Mouse (Mus musculus) stomach, embryonic 14.5 days (tissue): ENCODE data around the gene Mn1. TPM values are rescaled to one million over a fixed set of nuclear protein-coding genes. Genes with fewer than 3 reads are reported as not detected.

ENCODE experiments used
- ATAC-seq: fragments of 200-750 bp; cut with Nextera tagmentation; 2 replicates; pipeline ENCODE4 v1.8.0; 2017; ENCODE audit warnings: low read depth, moderate TSS enrichment; ENCODE audit not compliant: insufficient number of reproducible peaks, insufficient read depth, low FRiP score
- H3K27ac ChIP-seq: fragments of 300-500 bp; sonication (generic); 2 replicates; pipeline ENCODE4 v1.5.1; 2014; ENCODE audit warnings: mild to moderate bottlenecking, low read length, moderate library complexity, mixed read lengths
- H3K27me3 ChIP-seq: fragments of 300-500 bp; sonication (generic); 2 replicates; pipeline ENCODE4 v1.6.1; 2014; ENCODE audit warnings: low read length, control low read depth, mixed read lengths; ENCODE audit not compliant: control insufficient read depth, insufficient read depth
- H3K36me3 ChIP-seq: fragments of 300-500 bp; sonication (generic); 2 replicates; pipeline ENCODE4 v1.6.1; 2014; ENCODE audit warnings: mild to moderate bottlenecking, control low read depth, low read length, moderate library complexity, mixed read lengths; ENCODE audit not compliant: control insufficient read depth, insufficient read depth
- H3K4me1 ChIP-seq: fragments of 300-500 bp; sonication (generic); 2 replicates; pipeline ENCODE4 v1.6.1; 2014; ENCODE audit warnings: low read length, control low read depth, mixed read lengths; ENCODE audit not compliant: control insufficient read depth, insufficient read depth
- H3K4me2 ChIP-seq: fragments of 300-500 bp; sonication (generic); replicated peaks from 2 replicates; pipeline ENCODE4 v1.6.1; 2014; ENCODE audit warnings: low read depth, low read length, control low read depth
- H3K4me3 ChIP-seq: fragments of 300-500 bp; sonication (generic); 2 replicates; pipeline ENCODE4 v1.5.1; 2014; ENCODE audit warnings: low read depth, low read length, control low read depth
- H3K9ac ChIP-seq: fragments of 300-500 bp; sonication (generic); replicated peaks from 2 replicates; pipeline ENCODE4 v1.6.1; 2014; ENCODE audit warnings: low read depth, mild to moderate bottlenecking, control low read depth, low read length, moderate library complexity, mixed read lengths
- H3K9me3 ChIP-seq: fragments of 300-500 bp; sonication (generic); 2 replicates; pipeline ENCODE4 v1.6.1; 2016; ENCODE audit warnings: low read depth, low read length, control low read depth; ENCODE audit not compliant: control insufficient read depth
- WGBS: fragments of 180-500 bp; shearing (Covaris S2); extraction: QIAGEN DNeasy Blood & Tissue Kit; methylation state at CpG from one replicate; pipeline ENCODE4 v1.1.7; 2014; 5-methylcytosine and 5-hydroxymethylcytosine counted together
- polyA plus RNA-seq: library from polyadenylated mRNA; unstranded; fragments of >200 nt; fragmentation: Nextera tagmentation; extraction: Ambion mirVana; gene quantifications from 2 replicates; pipeline ENCODE4 v1.2.1, GENCODE M21; 2014

The Mn1 gene
- polyA plus RNA-seq, 1 experiment from 2014 or later: 18.1 TPM

DNA sequence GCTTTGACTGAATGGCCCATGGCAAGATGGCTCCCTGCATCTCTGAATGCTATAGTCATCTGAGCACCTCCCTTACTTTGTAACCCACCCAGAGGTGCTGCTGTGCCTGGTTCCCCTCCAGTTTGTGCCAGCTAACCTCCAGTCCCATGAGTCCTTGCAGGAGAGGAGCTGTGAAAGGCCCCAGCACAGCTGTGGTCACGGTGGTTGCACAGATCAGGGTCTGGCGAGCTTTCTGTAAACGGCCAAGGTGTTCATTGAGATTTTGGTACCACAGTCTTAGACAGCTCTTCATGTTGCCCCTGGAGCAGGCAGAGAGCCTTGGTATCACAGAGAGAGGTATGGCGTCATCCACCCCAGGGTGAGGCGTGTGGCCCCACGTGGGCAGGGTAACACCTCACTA lies 25.7 kb upstream of the Mn1 start:
- Histone ChIP-seq H3K4me3 (no peak overlapping the region), H3K9me3 (no peaks in the 10 kb centered on the region), H3K4me2 (no peak overlapping the region), H3K27me3 (no peaks in the 10 kb centered on the region), H3K27ac (no peak overlapping the region), H3K4me1 (peaks cover 38% of the 10 kb centered on the region), H3K9ac (no peak overlapping the region), H3K36me3 (peaks cover 14% of the 10 kb centered on the region)
- ATAC-seq: no peak
- 89% methylated on average over 6 of the region's 6 CpGs for WGBS

DNA sequence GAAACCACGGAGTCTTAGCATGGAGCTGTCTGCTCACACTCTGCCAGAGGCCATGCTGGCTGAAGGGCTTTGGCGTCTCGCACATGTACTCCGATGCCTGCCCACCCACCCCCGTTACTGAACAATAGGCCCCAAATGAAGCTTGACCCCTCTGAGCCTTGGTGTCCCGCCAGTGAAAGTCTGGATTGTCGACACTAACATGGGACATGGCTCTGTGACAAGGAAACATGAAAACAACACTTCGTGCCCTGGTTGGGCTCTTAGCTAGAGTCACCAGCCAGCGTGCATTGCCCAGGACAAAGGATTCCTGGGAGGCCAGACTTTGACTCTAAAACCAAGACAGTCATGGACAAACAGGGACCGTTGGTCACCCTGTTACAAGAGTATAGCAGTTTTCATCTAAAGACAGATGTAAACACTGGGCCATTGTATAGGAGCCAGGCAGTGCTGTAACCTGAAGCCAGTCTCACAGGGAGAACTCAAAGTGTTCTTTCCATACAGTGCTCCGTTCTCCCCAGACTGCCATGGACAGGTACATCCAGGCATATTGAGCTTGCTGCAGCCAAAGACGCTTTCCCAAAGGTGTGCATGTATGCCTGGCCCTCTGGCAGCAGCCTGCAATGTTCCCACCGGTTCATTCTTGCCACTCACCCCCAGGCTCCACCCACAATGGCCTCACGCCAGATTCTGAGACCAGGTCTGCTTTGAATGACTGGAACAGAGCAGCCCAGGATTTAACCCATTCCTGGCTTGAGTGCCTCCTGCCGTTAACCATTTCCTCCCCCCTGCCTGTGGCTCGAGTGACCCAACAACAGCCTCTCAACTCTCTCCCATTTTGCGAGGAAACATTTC lies 23.6 kb upstream of the Mn1 start:
- 19% methylated on average over 17 of the region's 17 CpGs for WGBS
- no peaks in the 10 kb centered on the region for H3K27me3 ChIP-seq
- peak overlapping the region; percentile 35 for H3K4me2 ChIP-seq
- H3K4me3 ChIP-seq: no peak overlapping the region
- peak; percentile 86 for ATAC-seq
- H3K27ac ChIP-seq: peak overlapping the region; percentile 34
- H3K4me1 ChIP-seq: peaks cover 48% of the 10 kb centered on the region
- no peaks in the 10 kb centered on the region for H3K36me3 ChIP-seq
- H3K9ac ChIP-seq: no peak overlapping the region
- no peaks in the 10 kb centered on the region for H3K9me3 ChIP-seq

DNA sequence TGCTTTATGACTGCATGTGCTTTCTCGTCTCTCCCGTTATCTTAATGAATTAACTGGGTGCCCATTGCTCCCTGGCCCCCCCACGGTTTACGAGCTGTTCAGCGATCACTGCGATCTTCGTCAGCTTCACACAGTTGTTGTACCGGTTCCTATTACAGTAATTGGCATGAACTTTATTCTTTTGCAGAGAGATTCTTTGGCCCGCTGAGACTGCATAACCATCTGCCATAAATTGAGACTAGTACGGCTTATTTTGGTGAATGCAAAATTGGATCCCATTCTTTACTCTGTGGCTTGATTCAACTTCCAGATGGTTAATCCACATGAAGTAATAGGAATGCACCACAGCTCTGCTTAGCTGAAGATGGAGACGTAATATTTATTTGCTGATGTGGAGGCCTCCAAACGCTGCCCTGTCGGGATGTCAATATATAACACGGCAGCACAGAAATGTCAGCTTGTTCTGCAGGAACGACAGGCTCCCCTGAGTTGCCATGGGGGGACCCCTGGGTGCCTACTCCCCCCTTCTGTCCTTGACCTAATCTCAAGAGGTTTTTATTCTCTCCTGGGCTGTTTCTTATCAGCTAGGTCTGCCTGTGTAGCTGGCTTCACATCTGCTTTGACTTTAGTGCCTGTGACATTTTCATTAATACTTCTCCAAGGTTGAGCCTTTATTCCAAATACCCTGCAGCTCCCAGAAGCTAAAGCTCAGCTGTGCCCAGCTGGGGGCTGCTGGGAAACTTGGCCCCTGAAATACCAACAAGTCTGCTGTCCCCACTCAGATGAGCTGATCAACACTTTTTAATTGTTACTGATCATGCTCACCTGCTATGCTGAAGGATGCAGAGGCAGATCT lies 22.7 kb upstream of the Mn1 start:
- Histone ChIP-seq H3K9ac (no peak overlapping the region), H3K27me3 (no peaks in the 10 kb centered on the region), H3K4me3 (no peak overlapping the region), H3K9me3 (no peaks in the 10 kb centered on the region), H3K36me3 (no peaks in the 10 kb centered on the region), H3K4me1 (peaks cover 49% of the 10 kb centered on the region), H3K4me2 (peak overlapping the region; percentile 35), H3K27ac (peak overlapping the region; percentile 3; the same call in 1 of the 2 replicates)
- no peak for ATAC-seq
- 9% methylated on average over 15 of the region's 15 CpGs for WGBS

DNA sequence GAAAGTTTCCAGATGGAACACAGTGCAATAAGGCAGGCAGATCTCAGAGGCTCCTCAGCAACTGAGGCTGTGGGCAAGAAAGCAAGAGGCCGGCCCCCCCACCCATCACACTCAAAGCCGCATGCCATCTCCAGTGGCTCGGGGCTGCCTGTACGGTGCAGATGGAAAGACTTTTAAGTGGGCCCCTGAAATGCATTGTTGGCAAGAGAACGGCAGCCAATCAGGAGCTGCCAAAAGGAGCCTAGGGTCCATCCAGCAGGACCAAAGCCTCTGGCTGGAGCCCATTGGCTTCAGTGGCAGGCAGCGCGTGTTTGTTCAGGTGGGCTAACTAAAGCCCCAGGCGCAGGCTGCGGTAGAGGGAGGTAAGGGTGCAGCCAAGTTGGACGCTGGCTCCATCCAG lies 21.4 kb upstream of the Mn1 start:
- H3K9me3 ChIP-seq: no peaks in the 10 kb centered on the region
- peaks cover 49% of the 10 kb centered on the region for H3K4me1 ChIP-seq
- no peak for ATAC-seq
- H3K27ac ChIP-seq: no peak overlapping the region
- H3K4me2 ChIP-seq: no peak overlapping the region
- 30% methylated on average over 10 of the region's 10 CpGs for WGBS
- no peak overlapping the region for H3K4me3 ChIP-seq
- no peaks in the 10 kb centered on the region for H3K36me3 ChIP-seq
- no peaks in the 10 kb centered on the region for H3K27me3 ChIP-seq
- no peak overlapping the region for H3K9ac ChIP-seq

GRCm38 (mm10) chr5:111396199-111396598 lies 21.0 kb upstream of the Mn1 start:
- no peak overlapping the region for H3K27ac ChIP-seq
- H3K9me3 ChIP-seq: no peaks in the 10 kb centered on the region
- peaks cover 49% of the 10 kb centered on the region for H3K4me1 ChIP-seq
- H3K9ac ChIP-seq: no peak overlapping the region
- H3K4me2 ChIP-seq: no peak overlapping the region
- no peaks in the 10 kb centered on the region for H3K27me3 ChIP-seq
- no peak overlapping the region for H3K4me3 ChIP-seq
- ATAC-seq: no peak
- H3K36me3 ChIP-seq: no peaks in the 10 kb centered on the region
- 68% methylated on average over 4 of the region's 4 CpGs for WGBS

- H3K27me3 ChIP-seq: no peaks in the 10 kb centered on the region
- no peak overlapping the region for H3K4me2 ChIP-seq
- no peak overlapping the region for H3K4me3 ChIP-seq
- peaks cover 49% of the 10 kb centered on the region for H3K4me1 ChIP-seq
- H3K27ac ChIP-seq: no peak overlapping the region
- WGBS: 68% methylated on average over 4 of the region's 4 CpGs
- no peaks in the 10 kb centered on the region for H3K9me3 ChIP-seq
- no peak for ATAC-seq
- no peak overlapping the region for H3K9ac ChIP-seq
- H3K36me3 ChIP-seq: no peaks in the 10 kb centered on the region
Measured at GRCm38 (mm10) chr5:111398471-111398870, 18.7 kb upstream of the Mn1 start.

- no peaks in the 10 kb centered on the region for H3K27me3 ChIP-seq
- H3K27ac ChIP-seq: no peak overlapping the region
- H3K36me3 ChIP-seq: no peaks in the 10 kb centered on the region
- ATAC-seq: no peak
- 67% methylated on average over 4 of the region's 4 CpGs for WGBS
- H3K4me2 ChIP-seq: no peak overlapping the region
- no peak overlapping the region for H3K4me3 ChIP-seq
- H3K4me1 ChIP-seq: peaks cover 41% of the 10 kb centered on the region; the same call in 1 of the 2 replicates
- H3K9me3 ChIP-seq: no peaks in the 10 kb centered on the region
- H3K9ac ChIP-seq: no peak overlapping the region
Measured at GRCm38 (mm10) chr5:111399271-111399670, 17.9 kb upstream of the Mn1 start.

GRCm38 (mm10) chr5:111401879-111402650 lies 15.1 kb upstream of the Mn1 start:
- Histone ChIP-seq H3K27ac (no peak overlapping the region), H3K27me3 (no peaks in the 10 kb centered on the region), H3K9me3 (no peaks in the 10 kb centered on the region), H3K9ac (no peak overlapping the region), H3K36me3 (no peaks in the 10 kb centered on the region), H3K4me2 (no peak overlapping the region), H3K4me3 (no peak overlapping the region), H3K4me1 (peaks cover 15% of the 10 kb centered on the region; the same call in 1 of the 2 replicates)
- ATAC-seq: no peak
- 59% methylated on average over 19 of the region's 19 CpGs for WGBS
